Mouse (Mus musculus): ENCODE measurements around the gene Hs6st1. TPM values are rescaled to one million over a fixed set of nuclear protein-coding genes. Genes with fewer than 3 reads are reported as not detected.
"Not testable (repeated sequence)": the region's sequence is repeated elsewhere in the genome, so short reads cannot be mapped to it uniquely, and the experiment has no call there.

The Hs6st1 gene
- total and polyA plus RNA-seq, 3 experiments, result 9.1 to 18.1 (median 17.7) TPM

GRCm38 (mm10) chr1:36042072-36042471 is 26.1 kb upstream of the Hs6st1 start (continued):
- no peak for TF ChIP-seq ELF1 (IDR thresholded peaks at IDR 0.05; ENCODE audit: low read depth, low read length)

- H3K79me2 ChIP-seq (replicated peaks; ENCODE audit: control insufficient read depth, extremely low read depth, insufficient read depth, poor library complexity, severe bottlenecking); H3K9me3 ChIP-seq (replicated peaks; ENCODE audit: low read length); H3K4me3 ChIP-seq (replicated peaks in 1 of 3; ENCODE audit: low read depth in 2 of 3, low read length in 2 of 3, poor library complexity in 1 of 3); H3K9ac ChIP-seq (ENCODE audit: insufficient read depth, low read depth); H3K4me2 ChIP-seq (ENCODE audit: insufficient read depth, low read depth, poor library complexity, severe bottlenecking); DNase-seq (ENCODE audit: extremely low read depth); H3K36me3 ChIP-seq (replicated peaks in 1 of 2; ENCODE audit: control insufficient read depth in 1 of 2, insufficient read depth in 1 of 2, low read length in 1 of 2); H3K4me1 ChIP-seq (ENCODE audit: control insufficient read depth in 1 of 2, insufficient read depth in 2 of 2); H3K27ac ChIP-seq (ENCODE audit: insufficient read depth, low read depth); H3K27me3 ChIP-seq (replicated peaks); dilution Hi-C loops (cut with MboI; ENCODE audit: extremely low pct_ligation_motif_present, extremely low pct_unique_long_range_greater_than_20kb, low sequenced_read_pairs); in situ Hi-C loops (cut with MboI; ENCODE audit: low pct_ligation_motif_present, low pct_unique_long_range_greater_than_20kb, low sequenced_read_pairs): not testable (repeated sequence)
Measured at GRCm38 (mm10) chr1:36043793-36044192, 24.4 kb upstream of the Hs6st1 start.

GRCm38 (mm10) chr1:36044288-36044687 is 23.9 kb upstream of the Hs6st1 start:
- Histone ChIP-seq H3K9me3 (replicated peaks; ENCODE audit: low read length) (peaks cover 8% of the 10 kb centered on the region), H3K27me3 (replicated peaks) (no peaks in the 10 kb centered on the region), H3K4me2 (ENCODE audit: insufficient read depth, low read depth, poor library complexity, severe bottlenecking) (no peak overlapping the region), H3K4me1 (ENCODE audit: control insufficient read depth in 1 of 2, insufficient read depth in 2 of 2) (no peaks in the 10 kb centered on the region), H3K79me2 (replicated peaks; ENCODE audit: control insufficient read depth, extremely low read depth, insufficient read depth, poor library complexity, severe bottlenecking) (no peaks in the 10 kb centered on the region), H3K9ac (ENCODE audit: insufficient read depth, low read depth) (no peak overlapping the region), H3K27ac (ENCODE audit: insufficient read depth, low read depth) (no peak overlapping the region), H3K4me3 (replicated peaks in 1 of 3; ENCODE audit: low read depth in 2 of 3, low read length in 2 of 3, poor library complexity in 1 of 3) (no peak overlapping the region), H3K36me3 (replicated peaks in 1 of 2; ENCODE audit: control insufficient read depth in 1 of 2, insufficient read depth in 1 of 2, low read length in 1 of 2) (no peaks in the 10 kb centered on the region)
- TF ChIP-seq CHD1 (IDR thresholded peaks at IDR 0.05; ENCODE audit: low read depth, low read length) (no peak), JUN (IDR thresholded peaks at IDR 0.05; ENCODE audit: insufficient read depth, low read depth, low read length) (no peak), RCOR1 (conservative IDR thresholded peaks at IDR 0.05; ENCODE audit: low read depth, low read length) (no peak), MAZ (IDR thresholded peaks at IDR 0.05; ENCODE audit: low read depth, low read length) (no peak), ZKSCAN1 (IDR thresholded peaks at IDR 0.05; ENCODE audit: borderline replicate concordance, low read depth, low read length) (no peak), ELF1 (IDR thresholded peaks at IDR 0.05; ENCODE audit: low read depth, low read length) (no peak), E2F4 (IDR thresholded peaks at IDR 0.05; ENCODE audit: insufficient replicate concordance, low read depth, low read length) (no peak), SIN3A (IDR thresholded peaks at IDR 0.05; ENCODE audit: low read length) (no peak), EP300 (IDR thresholded peaks at IDR 0.05; ENCODE audit: low read length) (no peak), USF2 (conservative IDR thresholded peaks at IDR 0.05; ENCODE audit: low read depth, low read length) (no peak), ZNF384 (IDR thresholded peaks at IDR 0.05; ENCODE audit: low read depth, low read length) (no peak)
- dilution Hi-C loops (cut with MboI; ENCODE audit: extremely low pct_ligation_motif_present, extremely low pct_unique_long_range_greater_than_20kb, low sequenced_read_pairs) (no loop called here), in situ Hi-C loops (cut with MboI; ENCODE audit: low pct_ligation_motif_present, low pct_unique_long_range_greater_than_20kb, low sequenced_read_pairs) (no loop called here)
- no peak for DNase-seq (ENCODE audit: extremely low read depth)

GRCm38 (mm10) chr1:36052672-36053071 is 15.5 kb upstream of the Hs6st1 start:
- no peak overlapping the region; the same call in 1 of the 2 replicates for H3K27ac ChIP-seq (ENCODE audit: insufficient read depth, low read depth)
- in situ Hi-C loops (cut with MboI; ENCODE audit: low pct_ligation_motif_present, low pct_unique_long_range_greater_than_20kb, low sequenced_read_pairs) (no loop called here), dilution Hi-C loops (cut with MboI; ENCODE audit: extremely low pct_ligation_motif_present, extremely low pct_unique_long_range_greater_than_20kb, low sequenced_read_pairs) (no loop called here)
- DNase-seq (ENCODE audit: extremely low read depth), result peak; percentile 87
- H3K27me3 ChIP-seq (replicated peaks), result no peaks in the 10 kb centered on the region
- H3K79me2 ChIP-seq (replicated peaks; ENCODE audit: control insufficient read depth, extremely low read depth, insufficient read depth, poor library complexity, severe bottlenecking), result no peaks in the 10 kb centered on the region
- peak overlapping the region; percentile 54; the same call in 1 of the 2 replicates for H3K4me2 ChIP-seq (ENCODE audit: insufficient read depth, low read depth, poor library complexity, severe bottlenecking)
- H3K4me3 ChIP-seq (replicated peaks in 1 of 3; ENCODE audit: low read depth in 2 of 3, low read length in 2 of 3, poor library complexity in 1 of 3), result no peak overlapping the region
- no peaks in the 10 kb centered on the region for H3K36me3 ChIP-seq (replicated peaks in 1 of 2; ENCODE audit: control insufficient read depth in 1 of 2, insufficient read depth in 1 of 2, low read length in 1 of 2)
- H3K9me3 ChIP-seq (replicated peaks; ENCODE audit: low read length), result no peaks in the 10 kb centered on the region
- H3K9ac ChIP-seq (ENCODE audit: insufficient read depth, low read depth), result no peak overlapping the region
- H3K4me1 ChIP-seq (ENCODE audit: control insufficient read depth in 1 of 2, insufficient read depth in 2 of 2), result peaks cover 14 to 27% of the 10 kb centered on the region in 2 experiments
- TF ChIP-seq TBP (conservative IDR thresholded peaks at IDR 0.05; ENCODE audit: low read depth, low read length) (0 out of 2 replicates have a peak, but pooled peaks have one; percentile 35), EP300 (IDR thresholded peaks at IDR 0.05; ENCODE audit: low read length) (peak; percentile 88), NELFE (IDR thresholded peaks at IDR 0.05; ENCODE audit: low read depth, low read length) (no peak), CHD2 (IDR thresholded peaks at IDR 0.05; ENCODE audit: low read length) (no peak; the same call in 1 of the 2 replicates), SIN3A (IDR thresholded peaks at IDR 0.05; ENCODE audit: low read length) (no peak), USF1 (IDR thresholded peaks at IDR 0.05; ENCODE audit: low read depth, low read length) (no peak), MAX (IDR thresholded peaks at IDR 0.05; ENCODE audit: low read length) (peak; percentile 57; the same call in 1 of the 2 replicates), CTCF (conservative IDR thresholded peaks at IDR 0.05 in 1 of 2, IDR thresholded peaks at IDR 0.05 in 1 of 2; ENCODE audit: low read depth in 2 of 2, low read length in 2 of 2) (no peak), MAFK (IDR thresholded peaks at IDR 0.05; ENCODE audit: insufficient replicate concordance, low read length) (no peak), CHD1 (IDR thresholded peaks at IDR 0.05; ENCODE audit: low read depth, low read length) (no peak), E2F4 (IDR thresholded peaks at IDR 0.05; ENCODE audit: insufficient replicate concordance, low read depth, low read length) (no peak), KAT2A (IDR thresholded peaks at IDR 0.05; ENCODE audit: insufficient replicate concordance, low read length) (no peak), SMC3 (IDR thresholded peaks at IDR 0.05; ENCODE audit: low read depth, low read length) (no peak), MAZ (IDR thresholded peaks at IDR 0.05; ENCODE audit: low read depth, low read length) (no peak), GABPA (IDR thresholded peaks at IDR 0.05; ENCODE audit: insufficient replicate concordance, low read depth, low read length) (0 out of 2 replicates have a peak, but pooled peaks have one; percentile 10), IRF4 (IDR thresholded peaks at IDR 0.05; ENCODE audit: low read depth, low read length) (peak; percentile 94), UBTF (IDR thresholded peaks at IDR 0.05; ENCODE audit: low read depth, low read length) (no peak), JUN (IDR thresholded peaks at IDR 0.05; ENCODE audit: insufficient read depth, low read depth, low read length) (peak; percentile 49; the same call in 1 of the 2 replicates)

Measured in CH12.LX (cell line).